Mouse (Mus musculus): Measurements from ENCODE around the gene Slx.
"Not testable (repeated sequence)": the region's sequence is repeated elsewhere in the genome, so short reads cannot be mapped to it uniquely, and the experiment has no call there.

- TF ChIP-seq CTCF (IDR thresholded peaks at IDR 0.05; ENCODE audit: low read depth); EP300 (optimal IDR thresholded peaks at IDR 0.05): not testable (repeated sequence)
Observed at GRCm38 (mm10) chrX:26545465-26545864, at the start of gene Slx.

Data from stomach, postnatal 0 days (tissue).